Mouse (Mus musculus) midbrain, embryonic 11.5 days (tissue): ENCODE results near the gene B3galnt2. TPM values are rescaled to one million over a fixed set of nuclear protein-coding genes. Genes with fewer than 3 reads are reported as not detected.

Experiments
- ATAC-seq: fragments of 200-750 bp; cut with Nextera tagmentation; 2 replicates; pipeline ENCODE4 v1.8.0; 2017; ENCODE audit warnings: moderate TSS enrichment, moderate library complexity; ENCODE audit not compliant: low FRiP score
- DNase-seq: peaks from one replicate; pipeline ENCODE4 v3.0.0; 2015; ENCODE audit warnings: low spot score; ENCODE audit errors: missing footprints
- H3K27ac ChIP-seq: fragments of 300-500 bp; sonication (generic); 2 replicates; pipeline ENCODE4 v1.5.1; 2014; ENCODE audit warnings: low read depth, low read length
- H3K27me3 ChIP-seq: fragments of 300-500 bp; sonication (generic); 2 replicates; pipeline ENCODE4 v1.6.1; 2014; ENCODE audit warnings: mild to moderate bottlenecking, low read length, moderate library complexity, mixed read lengths; ENCODE audit not compliant: control insufficient read depth, insufficient read depth
- H3K36me3 ChIP-seq: fragments of 300-500 bp; sonication (generic); 2 replicates; pipeline ENCODE4 v1.6.1; 2014; ENCODE audit warnings: mild to moderate bottlenecking, low read length, moderate library complexity, mixed read lengths; ENCODE audit not compliant: control insufficient read depth, insufficient read depth
- H3K4me1 ChIP-seq: fragments of 300-500 bp; sonication (generic); 2 replicates; pipeline ENCODE4 v1.6.1; 2014; ENCODE audit warnings: low read length; ENCODE audit not compliant: control insufficient read depth, insufficient read depth
- H3K4me2 ChIP-seq: fragments of 300-500 bp; sonication (generic); 2 replicates; pipeline ENCODE4 v1.6.1; 2014; ENCODE audit warnings: mild to moderate bottlenecking, moderate library complexity
- H3K4me3 ChIP-seq: fragments of 300-500 bp; sonication (generic); 2 replicates; pipeline ENCODE4 v1.5.1; 2014; ENCODE audit warnings: low read depth, low read length
- H3K9ac ChIP-seq: fragments of 300-500 bp; sonication (generic); 2 replicates; pipeline ENCODE4 v1.6.1; 2014; ENCODE audit warnings: low read length
- H3K9me3 ChIP-seq: fragments of 300-500 bp; sonication (generic); 2 replicates; pipeline ENCODE4 v1.6.1; 2016; ENCODE audit warnings: low read length; ENCODE audit not compliant: control insufficient read depth
- WGBS: fragments of 180-500 bp; shearing (Covaris S2); extraction: QIAGEN DNeasy Blood & Tissue Kit; methylation state at CpG from one replicate; pipeline ENCODE4 v1.1.7; 2014; 5-methylcytosine and 5-hydroxymethylcytosine counted together
- polyA plus RNA-seq: library from polyadenylated mRNA; unstranded; fragments of >200 nt; fragmentation: Nextera tagmentation; extraction: Ambion mirVana; gene quantifications from 2 replicates; pipeline ENCODE4 v1.2.1, GENCODE M21; 2014

B3galnt2 gene
- polyA plus RNA-seq, 1 experiment from 2014 or later = 35.4 TPM

- H3K27ac ChIP-seq = no peak overlapping the region
- H3K36me3 ChIP-seq = no peaks in the 10 kb centered on the region
- H3K9ac ChIP-seq = no peak overlapping the region
- DNase-seq (no peak), ATAC-seq (no peak)
- no peak overlapping the region for H3K4me2 ChIP-seq
- H3K27me3 ChIP-seq = no peaks in the 10 kb centered on the region
- WGBS = 94% methylated on average over 11 of the region's 11 CpGs
- no peak overlapping the region for H3K4me3 ChIP-seq
- no peaks in the 10 kb centered on the region for H3K9me3 ChIP-seq
- H3K4me1 ChIP-seq = peaks cover 8% of the 10 kb centered on the region; the same call in 1 of the 2 replicates
Measured at GRCm38 (mm10) chr13:14035875-14036630, 81.8 kb downstream of the B3galnt2 start.

GRCm38 (mm10) chr13:14038911-14039291, 84.6 kb downstream of the B3galnt2 start:
- no peaks in the 10 kb centered on the region for H3K36me3 ChIP-seq
- H3K27me3 ChIP-seq = no peaks in the 10 kb centered on the region
- H3K9ac ChIP-seq = peak overlapping the region; percentile 87
- H3K9me3 ChIP-seq = no peaks in the 10 kb centered on the region
- H3K4me1 ChIP-seq = peaks cover 8% of the 10 kb centered on the region; the same call in 1 of the 2 replicates
- DNase-seq = no peak
- peak overlapping the region; percentile 85 for H3K4me2 ChIP-seq
- peak overlapping the region; percentile 71 for H3K4me3 ChIP-seq
- H3K27ac ChIP-seq = peak overlapping the region; percentile 87; the same call in 1 of the 2 replicates
- ATAC-seq = peak; percentile 65
- WGBS = 5% methylated on average over 8 of the region's 8 CpGs

- H3K27me3 ChIP-seq = no peaks in the 10 kb centered on the region
- WGBS = 2% methylated on average over 35 of the region's 35 CpGs
Measured at GRCm38 (mm10) chr13:14039292-14039965, 85.2 kb downstream of the B3galnt2 start, which contains the start of gene Tbce. Tbce (minus strand) TSS chr13:14039638.

GRCm38 (mm10) chr13:14040186-14040585, 85.9 kb downstream of the B3galnt2 start:
- ATAC-seq (no peak), DNase-seq (peak; percentile 82)
- H3K4me1 ChIP-seq = peaks cover 8% of the 10 kb centered on the region; the same call in 1 of the 2 replicates
- 79% methylated on average over 5 of the region's 5 CpGs for WGBS
- H3K4me3 ChIP-seq = peak overlapping the region; percentile 71
- H3K27me3 ChIP-seq = no peaks in the 10 kb centered on the region
- no peaks in the 10 kb centered on the region for H3K36me3 ChIP-seq
- H3K9me3 ChIP-seq = no peaks in the 10 kb centered on the region
- H3K4me2 ChIP-seq = peak overlapping the region; percentile 85
- no peak overlapping the region for H3K27ac ChIP-seq
- H3K9ac ChIP-seq = peak overlapping the region; percentile 87; the same call in 1 of the 2 replicates

More at GRCm38 (mm10) chr13:14039292-14039965, 85.2 kb downstream of the B3galnt2 start, which contains the start of gene Tbce:
- Histone ChIP-seq H3K4me2 (peak within 1 kb of the TSS; percentile 85), H3K36me3 (no peaks in the 10 kb centered on the region), H3K4me3 (peak within 1 kb of the TSS; percentile 71), H3K9ac (peak within 1 kb of the TSS; percentile 87), H3K9me3 (no peaks in the 10 kb centered on the region), H3K4me1 (peaks cover 8% of the 10 kb centered on the region; the same call in 1 of the 2 replicates), H3K27ac (peak within 1 kb of the TSS; percentile 87)
- peak; percentile 99 for DNase-seq
- ATAC-seq = peak; percentile 97

GRCm38 (mm10) chr13:14043851-14044250, 89.6 kb downstream of the B3galnt2 start:
- no peak overlapping the region for H3K27ac ChIP-seq
- no peak overlapping the region for H3K4me3 ChIP-seq
- no peaks in the 10 kb centered on the region for H3K27me3 ChIP-seq
- no peak overlapping the region for H3K9ac ChIP-seq
- no peak overlapping the region for H3K4me2 ChIP-seq
- H3K9me3 ChIP-seq = no peaks in the 10 kb centered on the region
- ATAC-seq (no peak), DNase-seq (no peak)
- H3K36me3 ChIP-seq = no peaks in the 10 kb centered on the region
- H3K4me1 ChIP-seq = peaks cover under 1% of the 10 kb centered on the region; the same call in 1 of the 2 replicates

- Histone ChIP-seq H3K9ac (no peak overlapping the region), H3K27ac (no peak overlapping the region), H3K4me2 (no peak overlapping the region), H3K4me1 (no peaks in the 10 kb centered on the region), H3K9me3 (no peaks in the 10 kb centered on the region), H3K27me3 (no peaks in the 10 kb centered on the region), H3K4me3 (no peak overlapping the region), H3K36me3 (peaks cover 5% of the 10 kb centered on the region; the same call in 1 of the 2 replicates)
- ATAC-seq (no peak), DNase-seq (no peak)
- WGBS = 81% methylated on average over 2 of the region's 2 CpGs
Measured at GRCm38 (mm10) chr13:14044521-14044920, 90.3 kb downstream of the B3galnt2 start.

Other genes starting within 250 kb of the B3galnt2 start
- gene Gng4, start 170.4 kb upstream of the B3galnt2 start, polyA plus RNA-seq = 2.0 and 2.6 TPM in 2 replicates
- gene Tbce, start 85.2 kb downstream of the B3galnt2 start, polyA plus RNA-seq = 65.5 and 74.8 TPM in 2 replicates
- gene Arid4b, start 108.8 kb downstream of the B3galnt2 start, polyA plus RNA-seq = 85.4 and 92.0 TPM in 2 replicates
- 80.1 and 85.4 TPM in 2 replicates for gene Ggps1, start 109.0 kb downstream of the B3galnt2 start, polyA plus RNA-seq